Mouse (Mus musculus) CH12.LX (cell line): ENCODE results near the gene Ubqlnl.

Experiments
- CHD2 ChIP-seq: IDR thresholded peaks from 2 replicates; pipeline ENCODE4 v1.6.1; 2011; ENCODE audit warnings: low read length, improper control_type of control experiment
- CTCF ChIP-seq, 2 experiments: IDR thresholded peaks in 1 of 2; conservative IDR thresholded peaks in 1 of 2; 2 replicates each; pipeline ENCODE4 v1.5.1; 2011 to 2012; ENCODE audit warnings: low read depth in 2 of 2, low read length in 2 of 2, improper control_type of control experiment in 1 of 2, inconsistent platforms in 1 of 2, mild to moderate bottlenecking in 1 of 2, moderate library complexity in 1 of 2
- ELF1 ChIP-seq: IDR thresholded peaks from 2 replicates; pipeline ENCODE4 v1.6.1; 2014; ENCODE audit warnings: low read depth, mild to moderate bottlenecking, inconsistent platforms, low read length, improper control_type of control experiment
- JUND ChIP-seq: conservative IDR thresholded peaks from 2 replicates; pipeline ENCODE4 v1.6.1; 2011; ENCODE audit warnings: low read depth, low read length, improper control_type of control experiment
- MAZ ChIP-seq: IDR thresholded peaks from 2 replicates; pipeline ENCODE4 v1.6.1; 2012; ENCODE audit warnings: low read depth, mild to moderate bottlenecking, inconsistent platforms, low read length, improper control_type of control experiment, moderate library complexity
- POLR2A ChIP-seq: IDR thresholded peaks from 2 replicates; pipeline ENCODE4 v1.6.1; 2011; ENCODE audit warnings: low read depth, mild to moderate bottlenecking, improper control_type of control experiment, low read length
- USF1 ChIP-seq: IDR thresholded peaks from 2 replicates; pipeline ENCODE4 v1.6.1; 2014; ENCODE audit warnings: low read depth, mild to moderate bottlenecking, inconsistent platforms, low read length, improper control_type of control experiment
- ZNF384 ChIP-seq: IDR thresholded peaks from 2 replicates; pipeline ENCODE4 v1.6.1; 2012; ENCODE audit warnings: low read depth, low read length, improper control_type of control experiment, inconsistent platforms

DNA sequence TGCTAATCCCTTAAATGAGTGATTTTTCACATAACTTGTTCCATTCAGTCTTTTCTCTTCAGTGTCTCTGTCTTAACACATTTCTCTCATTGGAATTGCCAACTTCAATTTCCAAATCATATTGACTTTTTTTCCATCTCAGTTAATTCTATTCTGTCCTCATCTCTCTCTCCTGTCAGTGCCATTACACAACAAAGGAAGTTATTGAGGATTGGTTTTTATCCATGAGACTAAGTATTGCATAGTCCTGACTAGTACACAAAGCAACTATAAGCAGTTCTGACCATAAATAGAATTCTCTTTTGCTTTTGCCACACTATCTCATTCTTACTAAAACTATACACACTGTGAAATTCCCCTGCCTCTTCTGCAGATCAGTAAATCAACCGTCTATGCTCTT, 28.7 kb upstream of the Ubqlnl start:
- TF ChIP-seq USF1 (no peak), CTCF (conservative IDR thresholded peaks at IDR 0.05 in 1 of 2, IDR thresholded peaks at IDR 0.05 in 1 of 2; ENCODE audit: low read depth in 2 of 2, low read length in 2 of 2) (no peak), MAZ (no peak), POLR2A (no peak), JUND (no peak), ZNF384 (no peak), CHD2 (no peak), ELF1 (no peak)
